Mouse (Mus musculus) left cerebral cortex, postnatal 25 days (tissue): ENCODE data around the gene E2f2. TPM values are rescaled to one million over a fixed set of nuclear protein-coding genes. Genes with fewer than 3 reads are reported as not detected.
A peak's percentile ranks its signal among the peaks of the same experiment; 100 is the strongest.

Experiments
- DNase-seq, 2 experiments: peaks; one replicate each; pipeline ENCODE4 v3.0.0; 2022; ENCODE audit warnings: low spot score in 2 of 2, mixed read lengths in 1 of 2
- intact Hi-C: fragments of 180-260 bp; cut with DNase I; formaldehyde crosslinking; loops from one replicate; pipeline ENCODE4 v1.15.1; 2025
- total RNA-seq, 2 experiments: library from RNA; stranded (reverse); gene quantifications; 2 replicates each; pipeline ENCODE4 v1.2.3; 2021

Gene E2f2
- total RNA-seq, 2 experiments from 2014 or later: 0.66 to 1.2 TPM

DNA sequence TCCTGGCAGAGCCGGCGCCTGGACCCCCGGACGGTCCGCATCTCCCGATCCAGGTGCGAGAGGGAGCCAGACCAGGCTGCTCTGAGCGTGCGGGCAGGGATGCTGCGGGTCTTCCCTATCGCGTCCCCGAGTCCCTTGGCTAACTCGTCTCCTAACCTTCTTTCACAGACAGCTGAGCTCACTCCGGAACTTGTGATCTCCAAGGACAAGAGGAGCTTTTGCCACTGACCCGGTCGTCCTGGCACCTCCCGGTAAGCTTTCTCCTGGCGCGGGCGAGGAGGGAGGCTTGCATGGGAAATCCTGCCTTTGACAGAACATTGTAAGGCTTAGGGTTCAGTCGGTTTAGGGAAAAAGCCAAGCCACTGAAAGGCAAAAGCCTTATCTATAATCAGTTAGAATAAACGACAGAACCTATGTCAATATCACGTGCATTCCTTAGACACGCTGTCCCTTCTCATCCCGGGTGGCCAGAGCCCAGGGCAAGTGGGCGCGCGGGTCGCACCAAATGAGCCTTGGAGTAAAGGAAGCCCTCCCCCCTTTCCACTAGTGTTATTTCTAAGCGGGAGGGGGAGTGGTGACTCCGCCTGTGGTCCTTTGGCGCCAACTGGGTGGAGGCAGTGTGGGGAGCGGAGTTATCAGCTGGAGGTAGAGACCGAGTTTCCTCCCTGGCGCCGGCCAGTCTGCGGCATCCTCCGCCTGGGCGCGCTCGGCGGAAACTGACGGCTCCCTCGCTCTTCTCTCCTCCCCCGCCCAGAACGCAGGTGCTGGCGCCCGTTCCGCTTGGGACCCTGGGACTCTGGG is 27.9 kb upstream of the E2f2 start:
- DNase-seq: no peak
- intact Hi-C loops: no loop called here

DNA sequence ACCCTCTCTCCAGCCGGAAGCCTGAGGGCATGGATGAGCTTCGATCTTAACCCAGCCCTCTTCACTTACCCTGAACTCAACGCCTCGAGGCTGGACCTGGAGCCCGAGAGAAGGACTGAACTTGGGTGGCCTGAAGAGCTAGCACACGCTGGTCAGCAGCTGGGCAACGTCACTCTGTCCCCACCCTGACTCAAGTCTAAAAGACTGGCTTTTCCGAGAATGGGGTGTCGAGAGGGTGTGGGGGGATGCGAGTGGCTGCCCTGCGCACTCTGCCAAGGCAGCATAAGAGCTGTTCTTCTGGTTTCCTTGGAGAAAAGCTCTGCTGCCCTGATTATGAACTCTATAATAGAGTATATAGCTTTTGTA is 27.3 kb upstream of the E2f2 start:
- DNase-seq: no peak
- intact Hi-C loops: no loop called here

DNA sequence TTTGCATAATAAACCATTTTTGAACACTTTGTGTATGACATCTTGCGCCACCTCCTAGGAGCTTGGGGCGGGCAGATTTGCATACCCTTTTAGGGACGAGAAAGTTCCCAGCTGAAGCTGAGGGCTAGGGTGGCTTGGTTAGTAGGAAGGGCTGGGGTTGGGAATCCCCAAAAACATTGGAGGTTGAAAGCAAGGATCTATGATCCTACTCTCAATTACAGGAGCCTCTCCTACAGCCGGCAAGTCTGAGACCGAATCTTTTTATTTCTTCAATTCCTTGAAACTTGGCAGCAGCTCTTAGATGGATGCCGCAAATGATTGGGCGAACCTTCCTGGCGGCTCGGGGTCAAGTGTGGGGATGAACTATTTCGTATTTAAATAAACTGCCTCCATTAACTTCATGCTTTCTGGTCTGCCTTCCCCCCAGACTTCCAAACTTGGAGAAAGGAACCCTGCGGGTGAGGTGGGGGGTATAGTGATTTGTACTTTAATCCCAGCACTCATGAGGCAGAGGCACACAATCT is 26.8 kb upstream of the E2f2 start:
- intact Hi-C loops: no loop called here

DNA sequence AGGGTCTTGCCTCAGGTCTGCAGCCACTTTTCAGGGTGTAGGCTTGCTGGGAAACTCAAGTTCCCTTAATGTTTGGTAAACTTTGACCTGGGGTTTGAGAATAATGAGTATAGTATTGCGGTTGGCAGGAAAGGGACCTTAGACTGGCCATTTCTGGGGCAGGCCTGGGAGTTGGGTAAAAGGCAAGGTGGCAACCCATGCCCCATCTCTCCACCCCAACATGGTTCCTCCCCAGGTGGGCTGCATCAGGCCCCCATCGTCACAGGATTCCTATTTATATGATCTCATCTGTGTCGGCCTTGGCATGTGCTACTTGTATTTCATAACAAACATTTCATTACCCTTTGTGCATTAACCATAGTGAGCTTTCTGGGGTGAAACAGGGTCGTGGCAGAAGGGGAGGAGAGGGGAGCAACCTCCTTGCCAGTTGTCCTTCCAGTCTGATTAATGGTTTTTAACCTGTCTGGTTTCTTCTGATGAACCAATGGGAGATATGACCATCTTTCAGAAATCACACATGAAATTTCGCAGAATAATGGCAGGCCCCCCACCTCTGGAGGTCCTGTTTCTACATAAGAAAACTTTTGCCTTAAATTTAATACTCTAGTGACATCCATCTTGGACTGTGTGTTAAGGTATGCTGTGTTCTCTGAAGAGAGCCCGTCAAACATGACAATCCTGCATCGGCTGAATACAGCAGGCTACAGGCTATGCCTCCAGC is 26.0 kb upstream of the E2f2 start:
- intact Hi-C loops: no loop called here
- no peak for DNase-seq

More for the DNA sequence above, 26.8 kb upstream of the E2f2 start:
- DNase-seq: no peak

DNA sequence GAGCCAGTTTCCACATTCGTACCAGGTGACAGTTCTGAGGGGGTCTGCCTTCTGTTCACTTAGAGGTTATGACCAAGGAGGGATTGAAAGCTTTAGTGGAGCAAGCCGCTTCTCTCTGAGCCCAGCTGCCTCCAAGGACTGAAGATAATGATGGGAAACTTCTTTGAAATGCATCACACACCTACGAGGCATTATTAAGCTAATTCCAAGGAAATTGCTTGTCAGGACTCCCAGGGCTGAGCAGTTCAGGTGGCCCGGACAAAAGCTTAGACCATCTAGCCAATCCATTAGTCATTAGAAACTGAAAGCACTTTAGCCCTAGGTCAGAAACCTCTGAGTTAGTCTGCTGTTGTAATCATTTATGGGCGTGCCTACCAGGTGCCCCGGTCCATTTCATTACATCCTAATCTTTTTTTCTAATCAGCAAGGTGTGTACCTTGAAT is 25.5 kb upstream of the E2f2 start:
- intact Hi-C loops: no loop called here
- no peak for DNase-seq

DNA sequence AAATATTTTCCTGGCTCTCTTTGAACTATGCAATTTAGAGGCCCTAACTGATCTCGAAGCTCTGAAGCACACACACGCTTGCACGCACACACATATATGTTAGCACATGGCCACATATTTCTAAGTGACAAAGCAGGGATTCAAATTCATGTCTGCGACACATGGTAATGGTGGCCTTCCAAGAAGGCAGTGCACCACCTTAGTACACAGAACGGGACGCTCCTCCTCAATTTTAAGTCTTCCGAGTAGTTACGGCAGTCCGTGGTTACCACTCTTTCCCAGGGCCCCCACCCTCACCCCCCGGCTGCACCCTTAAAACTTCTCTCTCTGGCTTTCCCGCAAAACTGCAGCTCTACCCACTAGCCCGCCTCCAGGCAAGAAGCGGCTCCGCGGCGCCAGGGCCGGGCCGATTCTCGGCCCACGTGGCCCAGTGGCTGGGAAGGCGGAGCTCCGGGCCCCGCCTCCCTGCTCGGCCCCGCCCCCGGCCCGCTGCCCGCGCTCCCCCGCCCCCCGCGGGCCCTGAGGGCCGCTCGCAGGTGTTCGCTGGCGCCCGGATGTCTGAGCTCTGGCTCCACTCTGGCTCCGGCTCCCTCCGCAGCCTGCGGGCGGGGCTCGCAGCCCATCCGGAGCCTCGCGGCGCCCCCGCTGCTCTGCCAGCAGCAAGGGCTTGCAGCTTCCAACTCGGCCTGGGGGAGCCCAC is 24.6 kb upstream of the E2f2 start:
- intact Hi-C loops: loop anchor here (2.0 kb wide), 1 partner anchor 77 kb away; no protein-coding TSS in a partner anchor
- DNase-seq: peak; percentile 72 to 75

DNA sequence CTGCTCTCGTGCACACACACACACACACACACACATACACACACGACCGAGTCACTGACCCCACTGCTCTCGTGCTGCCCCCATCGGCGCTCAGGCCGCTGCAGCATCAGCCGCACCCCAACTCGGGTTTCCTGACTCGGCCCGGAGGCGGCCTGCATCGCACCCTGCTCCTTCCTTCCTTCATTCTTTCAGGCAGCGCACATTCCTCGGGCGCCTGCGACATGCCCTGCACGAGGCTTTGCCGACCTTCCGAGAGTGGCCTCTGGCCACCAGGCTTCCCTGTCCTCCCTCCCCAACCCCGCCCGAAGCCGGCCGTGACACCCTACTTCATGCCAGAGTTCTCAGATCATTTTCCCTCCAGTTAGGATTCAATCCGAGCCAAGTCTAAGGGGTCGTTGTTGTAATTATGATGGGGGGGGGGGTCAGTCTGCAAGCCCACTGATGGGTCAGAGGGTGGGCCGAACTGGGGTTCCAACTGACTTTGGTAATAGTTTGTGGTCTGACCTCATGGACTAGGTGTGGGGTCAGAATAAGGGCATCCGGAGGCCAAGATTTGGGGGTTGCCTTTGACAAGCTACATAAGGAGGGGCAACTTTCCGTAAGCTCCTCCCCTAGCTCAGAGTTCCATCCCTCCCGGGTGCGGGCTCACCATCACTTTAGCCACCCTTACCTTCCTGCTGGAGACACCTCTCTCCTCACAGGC is 23.7 kb upstream of the E2f2 start:
- no peak for DNase-seq
- intact Hi-C loops: loop anchor here (2.0 kb wide), 1 partner anchor 78 kb away; no protein-coding TSS in a partner anchor

DNA sequence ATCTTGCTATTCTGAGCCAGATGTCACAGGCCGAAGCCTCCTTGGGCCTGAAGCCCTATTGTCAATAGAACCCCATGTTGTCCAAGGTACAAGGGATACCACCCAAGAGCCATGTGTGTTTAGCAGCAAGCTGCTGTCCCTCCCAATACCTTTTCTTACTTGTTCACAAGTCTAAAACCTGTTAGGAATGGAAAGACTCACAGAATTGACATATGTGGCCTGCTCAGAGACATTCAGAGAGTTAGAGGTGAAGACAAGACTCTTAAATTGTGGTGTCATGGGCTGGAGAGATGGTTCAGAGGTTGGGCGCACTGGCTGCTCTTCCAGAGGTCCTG is 23.2 kb upstream of the E2f2 start:
- DNase-seq: no peak
- intact Hi-C loops: loop anchor here (2.0 kb wide), 1 partner anchor 78 kb away; no protein-coding TSS in a partner anchor

DNA sequence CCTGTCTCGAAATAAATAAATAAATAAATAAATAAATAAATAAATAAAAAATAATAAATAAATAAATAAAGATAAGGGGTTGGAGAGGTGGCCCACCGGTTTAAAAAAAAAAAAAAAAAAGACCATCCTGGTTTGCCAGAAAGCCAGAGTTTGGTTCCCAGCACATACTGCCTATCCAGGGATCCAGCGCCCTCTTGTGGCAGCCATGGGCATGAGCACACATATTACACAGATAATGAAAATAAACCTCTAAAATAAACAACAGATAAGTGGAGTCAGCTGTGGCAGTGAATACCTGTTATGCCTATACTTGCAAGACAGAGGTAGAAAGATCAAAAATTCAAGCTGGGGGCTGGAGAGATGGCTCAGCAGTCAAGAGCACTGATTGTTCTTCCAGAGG is 22.5 kb upstream of the E2f2 start:
- no peak for DNase-seq

DNA sequence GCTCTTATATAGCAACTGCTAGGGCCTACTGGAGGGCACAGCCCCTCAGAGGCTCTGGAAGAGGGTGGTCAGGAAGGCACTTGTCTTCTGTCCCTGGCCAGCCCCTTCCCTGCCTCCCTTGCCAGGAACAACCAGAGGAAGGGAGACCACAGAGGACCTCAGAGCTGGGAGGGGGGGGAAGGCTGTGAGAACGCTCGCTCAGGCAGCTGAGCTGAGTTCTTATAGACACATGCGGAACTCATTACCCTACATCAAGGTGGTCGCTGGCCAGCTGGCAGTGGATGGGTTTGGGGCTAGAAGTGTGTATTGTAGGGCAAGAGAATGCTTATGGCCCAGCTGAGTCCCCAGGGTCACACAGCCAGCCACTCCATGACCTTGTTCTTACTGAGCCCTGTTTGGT is 21.6 kb upstream of the E2f2 start:
- intact Hi-C loops: no loop called here
- no peak for DNase-seq

More for the DNA sequence above, 22.5 kb upstream of the E2f2 start:
- intact Hi-C loops: loop anchor here (2.0 kb wide), 1 partner anchor 79 kb away; no protein-coding TSS in a partner anchor

DNA sequence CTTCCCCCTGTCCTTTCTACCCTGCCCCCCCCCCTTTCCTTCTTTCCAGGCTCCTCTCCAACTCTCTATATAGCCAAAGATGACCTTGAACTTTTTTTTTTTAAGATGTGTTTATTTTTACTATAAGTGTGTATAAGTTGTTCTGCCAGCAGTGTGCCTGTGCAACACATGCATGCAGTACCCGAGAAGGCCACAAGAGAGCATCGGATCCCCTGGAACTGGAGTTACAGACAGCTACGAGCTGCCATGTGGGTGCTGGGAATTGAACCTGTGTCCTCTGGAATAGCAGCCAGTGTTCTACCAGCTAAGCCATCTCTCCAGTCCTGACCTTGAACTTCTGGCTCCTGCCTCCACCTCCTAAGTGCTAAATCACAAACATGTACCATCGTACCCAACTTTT is 19.4 kb upstream of the E2f2 start:
- no peak for DNase-seq
- intact Hi-C loops: no loop called here

DNA sequence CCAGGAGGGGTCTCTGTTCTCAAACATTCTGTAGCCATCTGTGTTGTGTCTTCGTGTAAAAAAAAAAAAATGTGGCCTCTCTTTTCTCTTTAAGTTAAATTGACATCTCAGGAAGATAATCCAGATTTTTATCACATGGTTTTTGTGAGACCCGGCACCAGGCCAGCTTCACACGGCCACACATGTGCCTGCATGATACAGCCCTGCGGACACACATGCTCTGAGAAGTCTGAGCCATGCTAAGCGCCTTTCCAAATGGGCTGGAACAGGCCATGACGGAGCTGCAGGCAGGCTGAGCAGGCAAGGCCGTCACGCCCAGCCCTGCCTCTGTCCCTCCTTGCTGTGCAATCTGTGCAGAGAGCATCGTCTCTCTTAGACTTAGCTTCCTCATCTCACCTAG is 17.7 kb upstream of the E2f2 start:
- intact Hi-C loops: no loop called here
- DNase-seq: no peak

DNA sequence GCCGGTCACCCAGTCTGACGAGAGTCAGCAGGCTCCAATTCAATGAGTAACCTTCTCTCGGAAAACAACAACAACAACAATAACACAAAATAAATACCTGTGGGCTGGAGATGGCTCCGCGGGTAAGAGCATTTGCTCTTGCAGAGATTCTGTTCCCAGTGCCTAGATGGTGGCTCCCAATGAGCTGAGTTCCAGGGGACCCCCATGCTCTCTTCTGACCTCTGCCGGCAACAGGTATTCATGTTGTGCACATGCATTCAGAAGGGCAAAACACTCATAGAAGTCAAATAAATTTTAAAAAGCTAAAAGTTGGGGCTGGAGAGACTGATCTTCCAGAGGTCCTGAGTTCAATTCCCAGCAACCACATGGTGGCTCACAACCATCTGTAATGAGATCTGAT is 13.7 kb upstream of the E2f2 start:
- intact Hi-C loops: no loop called here
- no peak for DNase-seq

DNA sequence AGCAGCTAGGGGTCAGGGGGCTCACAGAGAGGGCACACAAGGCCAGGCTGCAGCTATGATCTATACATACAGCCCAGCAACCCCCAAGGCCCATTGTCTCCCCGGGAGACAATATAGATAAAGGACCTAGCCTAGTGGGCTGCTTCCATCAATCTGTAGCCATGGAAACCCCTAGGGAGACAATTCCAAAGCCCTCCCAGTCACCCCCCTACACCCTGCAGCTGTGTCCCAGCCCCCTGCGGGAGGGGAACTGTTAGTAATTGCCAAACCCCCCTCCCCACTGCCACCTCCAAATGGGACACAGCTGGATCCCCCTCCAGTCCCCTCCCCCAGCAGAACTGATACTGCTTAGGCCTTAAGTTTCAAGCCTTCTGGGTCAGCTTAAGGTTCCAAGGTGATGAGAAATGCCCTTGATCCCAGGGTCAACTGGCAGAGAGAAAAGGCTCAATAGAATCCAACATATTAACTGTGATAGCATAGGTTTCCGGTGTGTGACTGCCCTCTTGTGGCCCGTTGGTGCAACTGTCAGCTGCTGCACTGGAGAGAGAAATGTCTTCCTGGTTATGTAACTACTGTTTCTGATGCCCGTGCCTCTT is 12.3 kb upstream of the E2f2 start:
- intact Hi-C loops: loop anchor here (1.0 kb wide), 1 partner anchor 90 kb away; no protein-coding TSS in a partner anchor
- peak; percentile 77 to 83 for DNase-seq

DNA sequence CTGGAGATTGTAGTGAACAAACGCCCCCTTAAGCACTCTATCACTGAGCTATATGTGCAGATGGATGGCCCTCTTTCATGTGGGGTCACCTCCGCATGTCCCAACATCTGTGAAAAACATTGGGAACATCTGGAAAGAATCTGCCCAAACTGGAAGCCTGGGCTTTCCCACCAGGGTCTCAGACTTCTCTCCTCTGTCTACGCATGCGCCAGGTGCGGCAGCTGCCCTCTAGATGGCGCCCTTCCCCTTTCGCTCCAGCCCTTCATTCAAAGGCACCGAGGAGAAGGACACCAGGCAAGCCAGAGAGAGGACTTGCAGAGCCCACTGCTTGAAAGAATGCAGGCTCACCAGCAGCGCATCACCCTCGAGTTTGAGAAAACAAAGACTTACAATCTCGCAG is 8.7 kb upstream of the E2f2 start:
- intact Hi-C loops: loop anchor here (1.0 kb wide), 1 partner anchor 37 kb away; no protein-coding TSS in a partner anchor
- DNase-seq: peak; percentile 79 to 85

DNA sequence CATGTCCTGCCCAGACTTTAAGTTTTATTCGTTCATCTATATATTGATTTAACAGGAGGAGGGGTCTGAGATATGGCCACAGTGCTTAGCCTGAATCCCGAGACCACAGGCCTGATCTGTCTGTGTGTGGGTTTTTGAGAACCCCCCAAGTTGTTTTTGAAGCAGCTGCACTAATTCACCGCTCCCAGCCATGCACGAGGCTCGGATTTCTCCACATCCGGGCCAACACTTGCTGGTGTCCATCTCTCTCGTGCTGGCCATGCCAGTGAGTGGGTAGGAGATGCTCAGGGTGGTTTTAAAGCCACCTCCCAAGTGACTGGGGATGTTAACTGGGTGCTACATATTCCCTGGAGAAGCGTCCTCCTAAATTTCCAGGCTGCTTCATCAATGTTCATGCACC is 7.2 kb upstream of the E2f2 start:
- intact Hi-C loops: no loop called here
- DNase-seq: no peak

DNA sequence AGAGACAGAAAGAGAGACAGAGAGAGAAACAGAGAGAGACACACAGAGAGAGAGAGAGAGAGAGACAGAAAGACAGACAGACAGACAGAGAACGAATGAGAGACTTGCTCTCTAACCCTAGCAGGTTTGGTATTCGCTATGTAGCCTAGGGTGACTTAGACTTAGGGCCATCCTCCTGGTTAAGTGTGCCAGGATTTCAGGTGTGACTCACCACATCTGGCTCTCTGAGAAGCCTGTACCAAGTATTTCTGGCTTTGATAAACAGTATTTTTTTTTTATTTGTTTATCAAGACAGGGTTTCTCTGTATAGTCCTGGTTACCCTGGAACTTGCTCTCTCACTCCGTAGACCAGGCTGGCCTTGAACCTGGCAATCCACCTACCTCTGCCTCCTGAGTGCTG is 4.5 kb upstream of the E2f2 start:
- intact Hi-C loops: no loop called here
- DNase-seq: no peak

DNA sequence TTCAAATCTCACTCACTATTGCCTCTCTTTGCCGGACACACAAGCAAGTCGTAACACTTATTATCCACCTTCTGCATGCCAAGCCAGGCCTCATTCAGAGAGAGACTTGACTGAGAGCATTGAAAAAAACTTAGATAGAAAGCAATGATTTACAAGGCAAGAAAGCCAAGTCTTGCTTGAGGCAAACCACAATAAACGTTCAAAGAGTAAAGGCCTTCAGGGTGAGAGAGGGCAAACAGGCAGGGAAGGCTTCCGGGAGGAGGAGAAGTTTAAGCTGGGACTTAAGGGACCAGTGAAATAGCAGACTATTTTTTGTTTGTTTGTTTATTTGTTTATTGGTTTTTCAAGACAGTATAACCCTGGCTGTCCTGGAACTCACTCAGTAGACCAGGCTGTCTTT is 1.8 kb upstream of the E2f2 start:
- DNase-seq: no peak
- intact Hi-C loops: no loop called here

DNA sequence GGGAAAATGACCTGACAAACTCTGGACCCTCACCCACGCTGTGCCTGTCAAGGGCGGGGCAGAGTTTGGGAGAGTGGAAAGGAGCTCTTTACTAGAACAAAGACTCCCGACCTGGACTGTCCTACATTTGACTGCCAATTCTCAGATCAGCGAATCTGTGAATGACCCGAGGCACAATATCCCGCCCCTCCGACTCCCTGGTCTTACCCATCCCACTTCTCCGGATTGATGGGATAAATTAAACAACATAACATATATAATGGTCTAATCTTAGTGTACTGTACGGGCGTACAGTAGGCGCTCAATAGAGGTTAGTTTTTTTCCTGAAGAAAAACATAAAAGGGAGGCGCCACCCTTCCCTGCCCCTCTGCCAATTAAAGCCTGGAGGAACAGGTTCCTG is 739 bp upstream of the E2f2 start:
- intact Hi-C loops: no loop called here
- no peak for DNase-seq
